Mouse (Mus musculus) forebrain, postnatal 0 days (tissue): ENCODE measurements at regions not wholly inside any gene's neighbourhood (a gene's known extent, or its start where the extent isn't known, plus 50 kb on each side); places are given as distances from the start of the nearest gene placed in this dataset.
A peak's percentile ranks its signal among the peaks of the same experiment; 100 is the strongest.

Experiments
- ATAC-seq: fragments of 200-750 bp; cut with Nextera tagmentation; 2 replicates; pipeline ENCODE4 v1.8.0; 2017; ENCODE audit warnings: mild to moderate bottlenecking, moderate library complexity
- DNase-seq: peaks from one replicate; pipeline ENCODE4 v3.0.0-alpha.2; 2015
- H3K27ac ChIP-seq: fragments of 300-500 bp; sonication (generic); 2 replicates; pipeline ENCODE4 v1.5.1; 2014; ENCODE audit warnings: low read depth, mild to moderate bottlenecking, antibody characterized with exemption, low read length, moderate library complexity, mixed read lengths
- H3K27me3 ChIP-seq: fragments of 300-500 bp; sonication (generic); 2 replicates; pipeline ENCODE4 v1.6.1; 2014; ENCODE audit warnings: mild to moderate bottlenecking, low read length, mixed read lengths; ENCODE audit not compliant: insufficient read depth
- H3K36me3 ChIP-seq: fragments of 300-500 bp; sonication (generic); 2 replicates; pipeline ENCODE4 v1.6.1; 2014; ENCODE audit warnings: mild to moderate bottlenecking, moderate library complexity; ENCODE audit not compliant: insufficient read depth
- H3K4me1 ChIP-seq: fragments of 300-500 bp; sonication (generic); 2 replicates; pipeline ENCODE4 v1.6.1; 2014; ENCODE audit warnings: antibody characterized with exemption; ENCODE audit not compliant: insufficient read depth
- H3K4me2 ChIP-seq: fragments of 300-500 bp; sonication (generic); 2 replicates; pipeline ENCODE4 v1.6.1; 2014; ENCODE audit warnings: low read depth, mild to moderate bottlenecking, moderate library complexity
- H3K4me3 ChIP-seq: fragments of 300-500 bp; sonication (generic); 2 replicates; pipeline ENCODE4 v1.5.1; 2014; ENCODE audit warnings: low read depth, low read length, mixed read lengths
- H3K9ac ChIP-seq: fragments of 300-500 bp; sonication (generic); 2 replicates; pipeline ENCODE4 v1.6.1; 2014; ENCODE audit warnings: mild to moderate bottlenecking
- H3K9me3 ChIP-seq: fragments of 300-500 bp; sonication (generic); 2 replicates; pipeline ENCODE4 v1.6.1; 2016; ENCODE audit warnings: low read length
- CTCF ChIP-seq: sonication (generic); IDR thresholded peaks from 2 replicates; pipeline ENCODE4 v1.5.1; 2016; ENCODE audit warnings: antibody characterized with exemption, control low read depth, low read depth
- WGBS: fragments of 180-500 bp; shearing (Covaris S2); extraction: QIAGEN DNeasy Blood & Tissue Kit; methylation state at CpG from one replicate; pipeline ENCODE4 v1.1.7; 2014; 5-methylcytosine and 5-hydroxymethylcytosine counted together

DNA sequence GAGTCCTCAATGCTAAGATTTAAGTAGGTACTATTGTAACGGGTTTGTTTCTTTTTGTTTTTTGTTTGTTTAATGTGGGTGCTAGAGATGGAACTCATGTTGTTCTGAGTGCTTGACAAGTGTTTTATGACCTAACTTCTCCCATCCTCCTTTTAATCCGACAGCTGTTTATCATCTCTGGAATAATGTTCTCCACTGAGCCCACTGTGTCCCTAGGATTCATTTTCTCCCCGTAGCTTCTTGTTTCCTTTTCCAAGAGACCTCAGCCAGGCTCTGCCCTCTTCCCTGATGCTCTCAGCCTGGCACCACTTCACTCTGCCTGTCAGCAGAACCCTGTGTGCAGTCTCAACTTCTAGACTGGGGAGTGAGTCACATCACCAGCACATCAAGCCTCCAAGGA, 173.9 kb upstream of the Far2 start:
- H3K27ac ChIP-seq, result no peak overlapping the region
- WGBS, result 80% methylated on average over 3 of the region's 3 CpGs
- no peak for ATAC-seq
- no peaks in the 10 kb centered on the region for H3K9me3 ChIP-seq
- H3K4me2 ChIP-seq, result no peak overlapping the region
- no peaks in the 10 kb centered on the region for H3K27me3 ChIP-seq
- no peaks in the 10 kb centered on the region for H3K36me3 ChIP-seq
- no peak for DNase-seq
- H3K4me3 ChIP-seq, result no peak overlapping the region
- no peak for TF ChIP-seq CTCF
- H3K4me1 ChIP-seq, result no peaks in the 10 kb centered on the region
- no peak overlapping the region for H3K9ac ChIP-seq

DNA sequence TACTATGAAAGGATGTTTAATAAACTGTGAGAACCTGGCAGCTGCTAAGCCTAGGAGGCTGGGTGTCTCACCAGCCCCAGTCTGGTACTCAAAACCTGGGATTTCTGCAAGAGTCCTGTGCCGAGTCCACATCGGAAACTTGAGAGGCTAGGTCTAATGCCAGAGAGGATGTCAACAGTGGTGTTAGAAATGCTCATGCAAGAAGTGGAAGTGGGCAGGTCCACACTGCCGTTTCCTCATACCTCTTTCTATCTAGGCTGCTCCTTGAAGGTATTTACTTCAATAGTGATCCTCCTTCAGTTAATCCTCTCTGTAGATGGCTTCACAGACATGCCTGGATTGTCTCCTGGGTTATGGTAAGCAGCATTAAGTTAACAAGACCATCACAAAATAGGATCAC, 168.6 kb upstream of the Far2 start:
- H3K9ac ChIP-seq, result no peak overlapping the region
- no peak for ATAC-seq
- no peak overlapping the region for H3K4me3 ChIP-seq
- WGBS, result 90% methylated on average over 3 of the region's 3 CpGs
- DNase-seq, result no peak
- H3K4me1 ChIP-seq, result no peaks in the 10 kb centered on the region
- TF ChIP-seq CTCF, result no peak
- no peaks in the 10 kb centered on the region for H3K27me3 ChIP-seq
- H3K4me2 ChIP-seq, result no peak overlapping the region
- no peaks in the 10 kb centered on the region for H3K36me3 ChIP-seq
- H3K27ac ChIP-seq, result no peak overlapping the region
- H3K9me3 ChIP-seq, result no peaks in the 10 kb centered on the region

DNA sequence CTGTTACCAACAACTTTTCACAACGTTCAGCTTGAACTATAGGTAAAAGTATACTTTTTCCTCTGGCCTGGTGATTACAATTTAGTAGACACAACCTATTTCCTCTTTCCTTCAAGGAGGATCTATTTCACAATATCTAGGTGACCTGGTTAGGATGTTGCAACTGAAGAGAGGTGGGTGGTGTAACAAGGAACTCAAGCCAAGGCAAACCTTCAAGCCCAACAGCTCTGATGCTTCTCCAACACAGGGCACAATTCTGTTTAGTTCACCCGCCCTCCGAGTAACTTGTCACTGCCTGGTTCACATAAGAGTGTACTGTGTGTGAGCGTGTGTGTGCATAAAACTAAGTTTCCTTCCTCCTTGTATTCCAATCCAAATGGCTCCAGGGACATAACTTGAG, 161.2 kb upstream of the Far2 start:
- no peaks in the 10 kb centered on the region for H3K9me3 ChIP-seq
- no peak overlapping the region for H3K4me3 ChIP-seq
- TF ChIP-seq CTCF, result no peak
- ATAC-seq (no peak), DNase-seq (no peak)
- H3K36me3 ChIP-seq, result no peaks in the 10 kb centered on the region
- H3K27me3 ChIP-seq, result no peaks in the 10 kb centered on the region
- no peak overlapping the region for H3K4me2 ChIP-seq
- H3K27ac ChIP-seq, result no peak overlapping the region
- H3K9ac ChIP-seq, result no peak overlapping the region
- H3K4me1 ChIP-seq, result no peaks in the 10 kb centered on the region
- 88% methylated on average over 4 of the region's 4 CpGs for WGBS

DNA sequence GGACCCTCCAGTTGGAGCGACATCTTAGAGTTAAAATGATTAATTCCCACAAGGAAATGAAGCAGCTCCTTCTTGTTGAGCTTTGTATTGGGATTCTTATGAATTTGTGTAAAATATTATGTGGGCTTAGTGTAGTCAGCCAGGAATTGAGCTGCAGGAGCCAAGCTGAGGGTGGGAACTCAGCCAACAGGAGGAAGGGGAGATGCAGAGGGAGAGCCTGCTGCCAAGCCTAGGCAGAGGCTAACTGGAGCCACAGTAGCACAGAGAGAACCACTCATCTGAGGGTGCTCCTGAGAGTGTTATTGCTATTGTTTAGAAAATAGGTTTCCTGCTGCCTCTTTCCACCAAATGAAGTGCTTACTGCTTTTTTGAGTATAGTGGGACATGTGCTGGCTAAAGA, 127.4 kb upstream of the Far2 start:
- Histone ChIP-seq H3K9me3 (no peaks in the 10 kb centered on the region), H3K36me3 (no peaks in the 10 kb centered on the region), H3K27ac (peak overlapping the region; percentile 23; the same call in 1 of the 2 replicates), H3K4me1 (peaks cover 9% of the 10 kb centered on the region; the same call in 1 of the 2 replicates), H3K4me3 (no peak overlapping the region), H3K27me3 (no peaks in the 10 kb centered on the region), H3K4me2 (no peak overlapping the region), H3K9ac (no peak overlapping the region)
- DNase-seq (peak; percentile 39), ATAC-seq (peak; percentile 18; the same call in 1 of the 2 replicates)
- 59% methylated on average over 1 of the region's 1 CpGs for WGBS
- TF ChIP-seq CTCF, result no peak

DNA sequence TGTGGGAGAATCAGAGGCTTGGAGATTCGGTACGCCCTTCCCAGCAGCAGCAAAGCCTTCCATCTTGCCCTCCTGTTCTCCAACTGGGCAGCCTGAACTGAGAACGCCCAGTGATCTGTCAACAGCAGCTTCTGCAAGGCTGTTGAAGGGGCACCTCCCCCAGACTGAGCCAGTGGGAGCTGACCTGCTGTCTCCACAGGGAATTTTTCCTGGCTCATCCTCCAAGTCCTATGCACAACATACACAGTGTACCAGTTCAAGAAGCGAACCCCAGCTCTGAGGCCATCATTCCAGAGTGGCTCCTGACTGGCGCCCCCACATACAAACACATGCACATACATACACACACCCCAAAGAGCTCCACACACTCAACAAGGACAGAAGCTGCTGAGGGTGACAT, 126.0 kb upstream of the Far2 start:
- ATAC-seq (no peak), DNase-seq (no peak)
- Histone ChIP-seq H3K9ac (no peak overlapping the region), H3K27ac (no peak overlapping the region), H3K9me3 (no peaks in the 10 kb centered on the region), H3K4me1 (peaks cover 9% of the 10 kb centered on the region; the same call in 1 of the 2 replicates), H3K4me2 (no peak overlapping the region), H3K27me3 (no peaks in the 10 kb centered on the region), H3K36me3 (no peaks in the 10 kb centered on the region), H3K4me3 (no peak overlapping the region)
- WGBS, result 79% methylated on average over 5 of the region's 5 CpGs
- TF ChIP-seq CTCF, result no peak

DNA sequence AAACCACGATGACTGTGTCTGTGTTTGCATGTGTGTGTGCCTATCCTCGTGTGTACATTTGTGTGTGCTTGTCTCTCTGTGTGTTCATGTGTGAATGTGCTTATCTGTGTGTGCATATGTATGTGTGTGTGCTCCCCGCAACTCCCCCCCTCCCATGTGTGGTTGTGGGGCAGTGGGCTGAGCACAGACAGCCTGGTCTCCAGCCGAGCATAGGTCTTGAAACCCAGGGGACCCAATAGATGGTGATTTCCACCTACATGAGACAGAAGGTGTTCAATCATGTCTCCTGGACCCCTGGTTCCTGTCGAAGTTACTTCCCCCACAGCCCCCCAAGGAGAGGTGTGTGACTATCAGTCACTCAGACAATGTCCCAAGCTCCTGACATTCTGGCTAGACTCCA, 124.6 kb upstream of the Far2 start:
- Histone ChIP-seq H3K4me1 (peaks cover 9% of the 10 kb centered on the region; the same call in 1 of the 2 replicates), H3K27me3 (no peaks in the 10 kb centered on the region), H3K36me3 (no peaks in the 10 kb centered on the region), H3K4me2 (no peak overlapping the region), H3K9ac (no peak overlapping the region), H3K9me3 (no peaks in the 10 kb centered on the region), H3K27ac (no peak overlapping the region), H3K4me3 (no peak overlapping the region)
- ATAC-seq (no peak), DNase-seq (no peak)
- WGBS, result 79% methylated on average over 5 of the region's 5 CpGs
- no peak for TF ChIP-seq CTCF

DNA sequence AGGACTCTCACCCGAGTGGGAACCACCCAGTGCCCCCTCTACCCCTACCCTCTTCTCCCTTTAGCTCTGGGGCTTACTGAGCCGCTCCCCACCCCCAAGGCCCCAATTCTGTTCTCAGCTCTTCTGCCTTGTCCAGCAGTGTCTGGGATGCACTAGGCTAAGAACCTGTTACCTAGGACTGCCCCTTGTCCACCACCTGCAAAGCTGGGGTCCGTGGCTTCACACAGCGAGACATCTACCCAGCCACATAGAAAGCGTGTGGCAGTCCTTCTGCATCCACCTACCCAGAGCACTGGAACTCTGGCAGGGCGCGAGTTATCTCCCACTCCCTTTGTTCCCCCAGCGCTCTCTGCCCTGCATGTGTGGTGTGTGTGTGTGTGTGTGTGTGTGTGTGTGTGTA, 123.8 kb upstream of the Far2 start:
- H3K27me3 ChIP-seq, result no peaks in the 10 kb centered on the region
- no peaks in the 10 kb centered on the region for H3K36me3 ChIP-seq
- no peak overlapping the region for H3K9ac ChIP-seq
- ATAC-seq (no peak), DNase-seq (no peak)
- H3K4me2 ChIP-seq, result no peak overlapping the region
- 95% methylated on average over 8 of the region's 8 CpGs for WGBS
- no peaks in the 10 kb centered on the region for H3K9me3 ChIP-seq
- no peak overlapping the region for H3K4me3 ChIP-seq
- TF ChIP-seq CTCF, result no peak
- H3K27ac ChIP-seq, result no peak overlapping the region
- H3K4me1 ChIP-seq, result peaks cover 9% of the 10 kb centered on the region; the same call in 1 of the 2 replicates

DNA sequence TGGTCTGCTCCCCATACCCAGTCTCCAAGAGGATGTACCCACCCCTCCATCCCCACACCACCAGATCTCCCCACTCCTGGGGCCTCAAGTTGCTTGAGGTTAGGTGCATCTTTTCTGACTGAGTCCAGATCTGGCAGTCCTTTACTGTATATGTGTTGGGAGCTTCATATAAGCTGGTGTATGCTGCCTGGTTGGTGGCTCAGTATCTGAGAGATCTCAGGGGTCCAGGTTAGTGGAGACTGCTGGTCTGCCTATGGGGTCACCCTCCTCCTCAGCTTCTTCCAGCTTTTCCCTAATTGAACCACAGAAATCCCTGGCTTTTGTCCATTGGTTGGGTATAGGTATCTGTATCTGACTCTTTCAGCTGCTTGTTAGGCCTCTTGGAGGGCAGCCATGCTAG, 118.1 kb upstream of the Far2 start:
- Histone ChIP-seq H3K9me3 (no peaks in the 10 kb centered on the region), H3K36me3 (no peaks in the 10 kb centered on the region), H3K27me3 (no peaks in the 10 kb centered on the region), H3K27ac (no peak overlapping the region), H3K4me3 (no peak overlapping the region), H3K4me1 (no peaks in the 10 kb centered on the region), H3K4me2 (no peak overlapping the region), H3K9ac (no peak overlapping the region)
- DNase-seq (no peak), ATAC-seq (no peak)
- no peak for TF ChIP-seq CTCF
